Mouse (Mus musculus): ENCODE measurements around the gene Abcc5.
A peak's percentile ranks its signal among the peaks of the same experiment; 100 is the strongest.

The Abcc5 gene

DNA sequence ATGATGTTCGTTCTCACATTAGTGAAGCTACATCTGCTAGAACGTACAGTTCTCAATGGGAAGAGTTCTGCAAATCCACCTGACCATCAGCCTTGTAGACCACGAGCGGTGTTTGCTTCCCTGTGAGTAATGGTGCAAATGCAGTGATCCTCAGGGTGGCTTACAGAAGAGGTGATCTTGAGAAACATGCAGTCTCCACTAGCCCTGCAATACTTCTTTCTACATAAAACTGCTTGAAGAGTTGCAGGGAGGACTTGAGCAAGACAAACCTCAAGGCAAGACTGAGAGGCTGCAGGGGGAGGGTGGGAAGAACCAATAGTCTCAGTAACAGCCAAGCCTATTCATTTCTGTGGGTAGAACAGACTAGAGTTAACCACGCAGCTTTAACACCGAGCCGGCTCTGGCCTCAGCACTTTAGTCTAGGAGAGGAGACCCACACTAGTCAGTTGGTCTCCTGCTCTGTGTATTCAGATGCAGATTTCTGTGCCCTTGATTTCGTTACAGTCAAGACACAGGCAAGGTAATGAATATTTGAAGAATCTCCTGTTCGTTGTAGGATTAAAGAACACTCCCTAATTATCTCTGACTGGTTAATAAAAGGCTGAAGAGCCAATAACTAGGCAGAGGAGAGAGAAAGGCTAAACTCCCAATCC, 66.4 kb downstream of the Abcc5 start:
- H3K9me3 ChIP-seq (ENCODE audit: low read length), result no peaks in the 10 kb centered on the region
- peaks cover 66% of the 10 kb centered on the region for H3K36me3 ChIP-seq (ENCODE audit: insufficient read depth, low read length)
- H3K4me1 ChIP-seq (replicated peaks; ENCODE audit: low read depth, low read length), result peaks cover 55% of the 10 kb centered on the region
- no peak for TF ChIP-seq NANOG (IDR thresholded peaks at IDR 0.05; ENCODE audit: borderline replicate concordance, low read length)
- TF ChIP-seq POU5F1 (IDR thresholded peaks at IDR 0.05; ENCODE audit: borderline replicate concordance, low read length), result no peak
- no peak for TF ChIP-seq CTCF (conservative IDR thresholded peaks at IDR 0.05; ENCODE audit: low read length)
- peak overlapping the region; percentile 66 for H3K4me3 ChIP-seq (replicated peaks; ENCODE audit: low read length)
- H3K27me3 ChIP-seq (ENCODE audit: insufficient read depth, low read length), result no peaks in the 10 kb centered on the region

DNA sequence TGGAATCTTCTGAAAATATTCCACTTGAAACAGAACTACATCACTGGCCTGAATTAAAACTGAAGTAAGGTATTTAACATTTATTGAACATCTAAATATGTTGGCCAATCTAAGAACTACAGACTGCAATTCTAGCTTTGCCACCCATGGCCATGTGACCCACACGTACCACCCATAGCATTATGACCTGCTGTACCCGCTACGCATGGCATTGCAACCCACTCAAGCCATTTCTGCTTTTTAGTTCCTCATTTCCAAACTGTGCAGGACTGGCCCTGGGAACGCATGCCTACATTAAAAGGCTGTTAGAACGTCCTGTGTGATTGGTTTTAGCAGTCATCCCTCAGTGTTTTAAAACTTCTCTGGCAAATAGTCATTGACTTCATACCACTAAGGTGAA, 68.4 kb downstream of the Abcc5 start:
- peaks cover 39% of the 10 kb centered on the region for H3K4me1 ChIP-seq (replicated peaks; ENCODE audit: low read depth, low read length)
- no peaks in the 10 kb centered on the region for H3K9me3 ChIP-seq (ENCODE audit: low read length)
- H3K36me3 ChIP-seq (ENCODE audit: insufficient read depth, low read length), result peaks cover 67% of the 10 kb centered on the region
- no peak overlapping the region for H3K4me3 ChIP-seq (replicated peaks; ENCODE audit: low read length)
- H3K27me3 ChIP-seq (ENCODE audit: insufficient read depth, low read length), result no peaks in the 10 kb centered on the region
- no peak for TF ChIP-seq POU5F1 (IDR thresholded peaks at IDR 0.05; ENCODE audit: borderline replicate concordance, low read length)
- no peak for TF ChIP-seq CTCF (conservative IDR thresholded peaks at IDR 0.05; ENCODE audit: low read length)
- TF ChIP-seq NANOG (IDR thresholded peaks at IDR 0.05; ENCODE audit: borderline replicate concordance, low read length), result no peak

DNA sequence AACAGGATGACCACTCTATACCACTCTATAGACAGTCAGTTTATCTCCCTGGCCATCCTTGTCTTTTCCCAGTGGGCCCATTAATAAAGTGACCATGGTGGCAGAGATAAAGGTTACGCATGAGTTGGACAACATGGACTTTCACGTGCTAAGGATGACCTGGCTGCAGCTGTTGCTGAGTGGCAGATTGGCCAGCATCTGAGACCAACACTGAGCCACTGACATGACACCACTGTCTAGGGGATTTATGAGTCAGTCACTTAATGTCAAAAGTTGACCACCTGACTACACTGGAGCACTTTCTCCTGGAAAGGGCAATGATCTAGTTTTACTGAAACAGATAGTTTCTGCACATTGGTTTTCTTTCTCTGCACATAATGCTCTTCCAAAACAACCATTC, 71.4 kb downstream of the Abcc5 start:
- H3K4me3 ChIP-seq (replicated peaks; ENCODE audit: low read length), result no peak overlapping the region

DNA sequence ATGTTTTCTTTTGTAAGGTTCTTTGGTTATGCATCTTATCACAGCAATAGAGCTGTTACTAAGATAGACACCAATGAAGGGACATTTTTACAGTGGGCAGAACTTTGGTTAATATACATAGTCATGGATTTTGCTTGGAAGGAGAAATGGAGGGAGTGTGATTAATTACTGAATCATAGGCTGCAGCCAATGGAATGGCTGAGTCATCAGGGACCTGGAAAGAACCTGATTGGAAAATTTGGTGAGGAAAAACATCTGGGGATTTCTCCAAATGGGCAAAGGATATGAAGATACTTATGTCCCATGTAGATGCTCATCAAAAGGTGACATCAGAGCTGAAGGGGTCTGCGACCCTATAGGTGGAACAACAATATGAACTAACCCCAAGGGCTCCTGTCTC, 72.2 kb downstream of the Abcc5 start:
- Histone ChIP-seq H3K4me1 (replicated peaks; ENCODE audit: low read depth, low read length) (peaks cover 15% of the 10 kb centered on the region), H3K4me3 (replicated peaks; ENCODE audit: low read length) (no peak overlapping the region), H3K36me3 (ENCODE audit: insufficient read depth, low read length) (peaks cover 86% of the 10 kb centered on the region), H3K9me3 (ENCODE audit: low read length) (no peaks in the 10 kb centered on the region), H3K27me3 (ENCODE audit: insufficient read depth, low read length) (no peaks in the 10 kb centered on the region)
- TF ChIP-seq POU5F1 (IDR thresholded peaks at IDR 0.05; ENCODE audit: borderline replicate concordance, low read length) (no peak), NANOG (IDR thresholded peaks at IDR 0.05; ENCODE audit: borderline replicate concordance, low read length) (no peak), CTCF (conservative IDR thresholded peaks at IDR 0.05; ENCODE audit: low read length) (no peak)

More for the DNA sequence above, 71.4 kb downstream of the Abcc5 start:
- Histone ChIP-seq H3K36me3 (ENCODE audit: insufficient read depth, low read length) (peaks cover 86% of the 10 kb centered on the region), H3K27me3 (ENCODE audit: insufficient read depth, low read length) (no peaks in the 10 kb centered on the region), H3K9me3 (ENCODE audit: low read length) (no peaks in the 10 kb centered on the region), H3K4me1 (replicated peaks; ENCODE audit: low read depth, low read length) (peaks cover 22% of the 10 kb centered on the region)
- TF ChIP-seq POU5F1 (IDR thresholded peaks at IDR 0.05; ENCODE audit: borderline replicate concordance, low read length), result no peak
- TF ChIP-seq CTCF (conservative IDR thresholded peaks at IDR 0.05; ENCODE audit: low read length), result no peak
- no peak for TF ChIP-seq NANOG (IDR thresholded peaks at IDR 0.05; ENCODE audit: borderline replicate concordance, low read length)

DNA sequence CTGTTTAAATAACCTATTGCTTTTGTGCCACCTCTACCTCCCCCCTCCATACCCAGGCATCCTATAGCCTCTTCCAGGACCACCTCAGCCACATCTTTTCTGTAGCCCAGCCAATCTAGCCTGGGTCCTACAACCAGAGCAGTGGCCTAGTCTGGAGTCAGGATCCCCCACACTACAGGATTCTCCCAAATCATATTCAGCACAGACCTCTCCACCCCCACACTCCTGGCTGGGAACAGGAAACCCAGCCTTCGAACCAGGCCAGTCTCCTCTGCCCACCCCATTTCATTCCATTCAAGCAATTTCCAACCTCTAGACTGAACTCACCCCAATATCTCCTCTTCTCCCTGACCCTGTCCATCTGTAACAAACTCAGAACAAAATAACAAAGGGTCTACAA, 80.7 kb downstream of the Abcc5 start:
- Histone ChIP-seq H3K9me3 (ENCODE audit: low read length) (no peaks in the 10 kb centered on the region), H3K27me3 (ENCODE audit: insufficient read depth, low read length) (no peaks in the 10 kb centered on the region), H3K4me1 (replicated peaks; ENCODE audit: low read depth, low read length) (peaks cover under 1% of the 10 kb centered on the region; the same call in 1 of the 2 replicates), H3K36me3 (ENCODE audit: insufficient read depth, low read length) (peaks cover 84% of the 10 kb centered on the region), H3K4me3 (replicated peaks; ENCODE audit: low read length) (no peak overlapping the region)
- no peak for TF ChIP-seq POU5F1 (IDR thresholded peaks at IDR 0.05; ENCODE audit: borderline replicate concordance, low read length)
- no peak for TF ChIP-seq CTCF (conservative IDR thresholded peaks at IDR 0.05; ENCODE audit: low read length)
- no peak for TF ChIP-seq NANOG (IDR thresholded peaks at IDR 0.05; ENCODE audit: borderline replicate concordance, low read length)

GRCm38 (mm10) chr16:20338616-20339015, 87.6 kb downstream of the Abcc5 start:
- Histone ChIP-seq H3K4me1 (replicated peaks; ENCODE audit: low read depth, low read length) (no peaks in the 10 kb centered on the region), H3K27me3 (ENCODE audit: insufficient read depth, low read length) (no peaks in the 10 kb centered on the region), H3K4me3 (replicated peaks; ENCODE audit: low read length) (no peak overlapping the region), H3K9me3 (ENCODE audit: low read length) (no peaks in the 10 kb centered on the region), H3K36me3 (ENCODE audit: insufficient read depth, low read length) (peaks cover 88% of the 10 kb centered on the region)
- TF ChIP-seq CTCF (conservative IDR thresholded peaks at IDR 0.05; ENCODE audit: low read length) (no peak), POU5F1 (IDR thresholded peaks at IDR 0.05; ENCODE audit: borderline replicate concordance, low read length) (no peak), NANOG (IDR thresholded peaks at IDR 0.05; ENCODE audit: borderline replicate concordance, low read length) (no peak)

- Histone ChIP-seq H3K27me3 (ENCODE audit: insufficient read depth, low read length) (no peaks in the 10 kb centered on the region), H3K9me3 (ENCODE audit: low read length) (no peaks in the 10 kb centered on the region), H3K4me3 (replicated peaks; ENCODE audit: low read length) (no peak overlapping the region), H3K4me1 (replicated peaks; ENCODE audit: low read depth, low read length) (peaks cover 4% of the 10 kb centered on the region), H3K36me3 (ENCODE audit: insufficient read depth, low read length) (peaks cover 89% of the 10 kb centered on the region)
- TF ChIP-seq NANOG (IDR thresholded peaks at IDR 0.05; ENCODE audit: borderline replicate concordance, low read length) (no peak), POU5F1 (IDR thresholded peaks at IDR 0.05; ENCODE audit: borderline replicate concordance, low read length) (no peak), CTCF (conservative IDR thresholded peaks at IDR 0.05; ENCODE audit: low read length) (no peak)
Measured at GRCm38 (mm10) chr16:20334918-20335317, 91.3 kb downstream of the Abcc5 start.

- H3K36me3 ChIP-seq (ENCODE audit: insufficient read depth, low read length), result peaks cover 44% of the 10 kb centered on the region
- H3K9me3 ChIP-seq (ENCODE audit: low read length), result no peaks in the 10 kb centered on the region
- H3K4me1 ChIP-seq (replicated peaks; ENCODE audit: low read depth, low read length), result peaks cover 15% of the 10 kb centered on the region
- no peaks in the 10 kb centered on the region for H3K27me3 ChIP-seq (ENCODE audit: insufficient read depth, low read length)
- H3K4me3 ChIP-seq (replicated peaks; ENCODE audit: low read length), result no peak overlapping the region
- TF ChIP-seq POU5F1 (IDR thresholded peaks at IDR 0.05; ENCODE audit: borderline replicate concordance, low read length), result no peak
- TF ChIP-seq CTCF (conservative IDR thresholded peaks at IDR 0.05; ENCODE audit: low read length), result no peak
- no peak for TF ChIP-seq NANOG (IDR thresholded peaks at IDR 0.05; ENCODE audit: borderline replicate concordance, low read length)
Measured at GRCm38 (mm10) chr16:20328306-20328705, 97.9 kb downstream of the Abcc5 start.

GRCm38 (mm10) chr16:20325286-20325685, 100.9 kb downstream of the Abcc5 start, which contains the start of gene Cyp2ab1:
Gene Cyp2ab1 (minus strand): TSS chr16:20325404.
- Histone ChIP-seq H3K9me3 (ENCODE audit: low read length) (no peaks in the 10 kb centered on the region), H3K27me3 (ENCODE audit: insufficient read depth, low read length) (no peaks in the 10 kb centered on the region), H3K4me1 (replicated peaks; ENCODE audit: low read depth, low read length) (peaks cover 14% of the 10 kb centered on the region), H3K4me3 (replicated peaks; ENCODE audit: low read length) (no peak within 1 kb of the TSS), H3K36me3 (ENCODE audit: insufficient read depth, low read length) (peaks cover 17% of the 10 kb centered on the region)
- TF ChIP-seq POU5F1 (IDR thresholded peaks at IDR 0.05; ENCODE audit: borderline replicate concordance, low read length), result no peak
- no peak for TF ChIP-seq NANOG (IDR thresholded peaks at IDR 0.05; ENCODE audit: borderline replicate concordance, low read length)
- TF ChIP-seq CTCF (conservative IDR thresholded peaks at IDR 0.05; ENCODE audit: low read length), result no peak

All from E14TG2a.4 (cell line).